Mouse (Mus musculus): ENCODE results near the gene Spg7.

DNA sequence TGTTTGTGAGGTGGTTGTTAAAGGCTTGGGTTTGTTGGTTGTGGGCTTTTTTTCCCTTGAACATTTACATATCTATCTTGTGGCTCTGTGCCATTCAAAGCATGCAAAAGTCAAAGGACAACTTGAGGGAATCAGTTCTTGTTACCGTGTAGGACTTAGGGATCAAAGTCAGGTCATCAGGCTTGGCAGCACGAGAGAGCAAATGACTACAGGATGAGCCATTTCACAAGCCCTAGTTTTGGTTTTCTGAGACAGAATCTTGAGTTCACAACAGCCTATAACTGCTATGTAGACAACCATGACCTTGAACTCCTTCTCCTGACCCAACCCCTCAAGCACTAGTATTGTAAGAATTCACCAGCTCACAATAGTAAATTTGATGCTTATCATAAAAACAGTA lies 24.4 kb upstream of the Spg7 start:
- TF ChIP-seq POLR2A (IDR thresholded peaks at IDR 0.05; ENCODE audit: borderline replicate concordance, low read depth, low read length) (no peak), CTCF (IDR thresholded peaks at IDR 0.05; ENCODE audit: low read depth, low read length) (no peak)

All from bone marrow macrophage, adult 2 months (primary cell).